Mouse (Mus musculus): ENCODE results near the gene Prr12.

DNA sequence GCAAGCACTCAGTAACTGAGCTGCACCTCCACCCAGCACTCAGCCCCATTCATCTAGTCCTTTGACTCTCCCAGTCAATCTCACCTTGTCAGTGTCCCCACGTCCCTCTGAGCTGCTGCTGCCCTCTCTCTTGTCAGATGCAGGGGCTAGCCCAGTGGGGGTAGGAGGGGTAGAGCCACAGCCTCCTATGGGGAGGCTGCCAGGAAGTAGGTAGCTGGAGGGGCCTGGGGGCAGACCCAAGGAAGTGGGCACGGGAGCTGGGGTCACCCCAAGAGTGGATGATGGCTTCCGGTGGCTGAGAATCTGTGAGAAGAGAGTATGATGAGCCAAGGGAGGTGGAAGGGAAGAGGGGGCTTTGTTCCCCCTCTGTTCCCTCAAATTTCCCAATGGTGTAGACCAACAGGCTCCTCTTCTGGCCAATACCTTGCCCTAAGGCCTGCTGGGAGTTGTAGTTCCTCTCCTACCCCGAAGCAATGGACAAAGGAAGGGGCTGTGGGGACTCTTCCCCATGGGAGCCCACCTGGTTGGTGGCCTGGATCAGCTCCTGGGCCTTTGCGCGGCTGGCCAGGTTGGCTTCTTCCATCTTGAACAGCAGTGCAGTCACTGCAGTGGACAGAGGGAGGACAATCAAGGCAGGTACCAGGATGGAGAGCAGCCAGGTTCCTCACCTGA, 47.2 kb downstream of the Prr12 start:
- TF ChIP-seq CTCF (IDR thresholded peaks at IDR 0.05; ENCODE audit: insufficient read depth, low read length) (no peak), POLR2A (IDR thresholded peaks at IDR 0.05; ENCODE audit: borderline replicate concordance, extremely low read depth, low read depth, low read length) (no peak)

Measured in lung, adult 2 months (tissue).